Mouse (Mus musculus): ENCODE measurements around the gene Usf3.

The Usf3 gene

DNA sequence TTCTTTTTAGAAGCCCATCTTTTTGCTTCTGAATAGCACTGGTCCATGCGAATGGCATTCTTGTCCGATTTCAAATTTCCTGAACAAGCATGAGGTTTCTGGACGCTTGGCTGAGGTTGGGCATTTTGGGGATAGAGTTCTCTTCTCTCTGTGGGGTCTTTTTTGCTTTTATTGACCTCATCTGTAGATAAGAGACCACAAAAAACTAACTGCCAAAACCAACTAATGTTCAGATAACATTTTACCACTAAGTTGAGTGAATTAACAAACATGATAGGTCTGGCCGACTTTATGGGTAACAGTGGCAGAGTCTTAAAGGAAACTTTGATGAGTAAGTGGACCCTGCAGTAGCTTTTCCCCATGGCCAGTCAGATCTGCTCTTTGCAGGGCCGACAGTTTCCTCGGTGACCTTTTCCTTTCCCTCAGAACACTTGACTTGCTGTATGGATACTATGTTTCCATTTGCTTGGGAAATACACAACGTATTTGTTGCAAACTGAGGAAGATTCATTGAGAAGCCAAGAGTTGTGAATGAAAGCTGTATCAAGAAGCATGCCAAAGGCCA, 1.0 kb downstream of the Usf3 start:
- DNase-seq: peak; percentile 7

DNA sequence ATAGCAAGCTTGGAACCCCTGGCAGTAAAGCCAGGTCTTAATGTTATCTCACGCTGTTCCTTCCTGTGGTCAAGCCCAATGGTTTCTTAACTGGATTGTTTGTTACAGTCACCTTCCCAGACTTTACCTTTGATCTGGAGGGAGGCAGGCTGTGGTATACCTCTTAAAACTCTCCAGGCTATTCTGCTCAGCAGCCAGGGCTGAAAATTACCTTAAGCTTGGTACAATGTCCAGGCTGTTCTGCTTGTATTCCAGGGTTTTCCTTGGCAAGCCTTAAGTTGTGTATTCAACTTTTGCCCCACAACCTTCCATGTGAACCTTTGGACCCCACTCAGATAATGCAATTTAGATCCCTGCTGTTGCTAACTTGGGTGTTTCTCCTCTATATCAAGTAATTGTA, 2.0 kb downstream of the Usf3 start:
- no peak for DNase-seq

DNA sequence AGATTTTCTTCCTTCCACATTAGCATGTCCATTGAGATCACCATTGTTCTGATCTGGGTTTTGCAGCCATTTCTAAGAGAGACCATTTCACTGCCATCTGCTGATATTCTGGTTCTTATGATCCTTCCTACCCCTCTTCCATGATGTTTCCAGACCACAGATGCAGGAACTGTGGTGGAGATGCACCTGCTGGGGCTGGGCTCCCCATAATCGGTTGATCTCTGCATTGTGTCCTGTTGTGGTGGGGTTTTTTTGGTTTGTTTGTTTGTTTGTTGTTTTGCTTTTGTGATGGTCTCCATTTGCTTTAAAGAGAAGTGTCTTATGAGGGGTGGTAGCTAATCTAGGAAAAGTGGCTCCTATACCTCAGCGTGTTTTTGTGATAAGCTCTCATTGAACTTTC, 3.5 kb downstream of the Usf3 start:
- DNase-seq: no peak

DNA sequence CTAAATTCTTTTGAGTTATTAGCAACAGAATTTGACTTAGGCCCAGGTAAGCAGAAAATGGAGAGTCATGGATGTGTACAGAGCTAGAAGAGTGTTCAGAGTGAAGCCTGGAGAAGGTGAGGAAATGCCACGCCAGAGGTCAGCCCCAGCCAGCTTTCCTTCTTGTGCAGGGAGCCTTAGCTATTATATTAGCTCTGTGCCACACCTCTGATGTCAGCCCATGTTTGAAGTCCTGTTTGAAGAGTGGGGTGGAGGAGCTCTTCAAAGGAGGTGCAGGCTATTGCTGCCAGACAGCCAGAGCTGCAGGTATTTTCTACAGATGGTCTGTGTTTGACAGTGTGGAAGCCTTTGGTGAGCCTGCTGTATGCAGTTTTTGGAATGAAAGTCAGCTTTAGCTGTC, 5.5 kb downstream of the Usf3 start:
- no peak for DNase-seq

DNA sequence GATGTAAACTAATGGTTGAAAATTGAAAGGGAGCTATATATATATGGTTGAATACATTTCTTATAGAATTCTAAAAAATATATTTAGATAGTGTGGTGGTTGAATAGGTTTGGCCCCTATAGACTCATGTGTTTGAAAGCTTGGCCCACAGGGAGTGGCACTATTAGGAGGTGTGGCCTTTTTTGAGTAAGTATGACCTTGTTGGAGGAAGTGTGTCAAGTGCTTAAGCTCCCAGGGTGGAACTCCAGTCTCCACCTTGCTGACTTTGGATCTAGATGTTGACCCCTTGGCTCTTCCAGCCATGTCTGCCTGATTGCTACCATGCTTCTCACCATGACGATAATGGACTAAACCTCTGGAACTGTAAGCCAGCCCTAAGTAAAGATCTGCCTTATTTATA, 9.6 kb downstream of the Usf3 start:
- DNase-seq: no peak

DNA sequence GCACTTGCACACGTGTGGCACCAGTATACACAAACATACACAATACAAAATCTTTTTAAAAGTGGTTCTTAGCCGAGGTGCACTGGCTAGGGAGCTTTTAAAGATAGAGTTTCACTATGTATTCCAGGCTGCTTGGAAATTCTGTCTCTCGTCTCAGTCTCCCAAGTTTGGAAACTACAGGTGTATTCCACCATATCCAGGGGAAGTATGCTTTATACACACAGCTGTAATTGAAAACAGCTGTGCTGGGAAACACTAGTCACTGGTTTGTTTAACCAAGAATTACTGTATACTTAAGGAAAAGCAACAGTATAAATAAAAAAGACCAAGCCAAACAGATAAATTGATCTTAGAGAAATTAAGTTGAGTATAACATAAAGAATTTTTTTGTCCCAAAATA, 11.7 kb downstream of the Usf3 start:
- DNase-seq: peak; percentile 19

DNA sequence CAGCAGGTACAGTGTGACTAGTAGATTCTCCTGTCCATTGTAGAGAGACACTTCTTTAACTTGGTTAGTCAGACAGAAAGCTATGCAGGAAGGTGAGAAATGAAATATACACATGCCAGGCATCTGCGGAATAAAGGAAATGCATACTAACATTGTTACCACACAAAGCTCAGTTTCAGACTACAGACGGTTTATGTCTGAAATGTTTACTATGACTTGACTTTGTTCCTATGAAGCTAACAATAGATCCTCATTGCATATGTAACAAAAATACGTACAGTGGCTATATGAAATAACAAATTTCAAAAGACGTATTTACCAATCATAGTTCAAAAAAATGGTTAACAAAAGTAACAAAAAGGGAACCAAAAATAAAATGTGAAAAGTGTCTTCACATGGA, 14.1 kb downstream of the Usf3 start:
- DNase-seq: no peak

DNA sequence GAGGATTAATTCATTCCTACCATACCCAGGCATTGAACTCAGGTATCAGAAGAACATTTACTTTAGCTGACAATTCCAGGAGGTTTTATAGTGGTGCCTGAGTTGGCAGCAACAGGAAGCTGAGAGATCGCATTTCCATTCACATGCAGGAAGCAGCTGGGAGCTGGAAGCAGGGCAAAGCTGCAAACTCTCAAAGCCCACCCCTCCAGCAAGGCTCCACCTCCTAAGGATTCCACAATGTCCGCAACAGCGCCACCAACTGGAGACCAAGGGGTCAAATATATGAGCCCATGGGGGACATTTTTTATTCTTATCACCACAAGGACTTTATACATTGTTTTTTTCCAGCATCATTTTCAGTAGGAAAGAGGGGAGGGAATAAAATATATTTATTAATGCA, 15.7 kb downstream of the Usf3 start:
- no peak for DNase-seq

DNA sequence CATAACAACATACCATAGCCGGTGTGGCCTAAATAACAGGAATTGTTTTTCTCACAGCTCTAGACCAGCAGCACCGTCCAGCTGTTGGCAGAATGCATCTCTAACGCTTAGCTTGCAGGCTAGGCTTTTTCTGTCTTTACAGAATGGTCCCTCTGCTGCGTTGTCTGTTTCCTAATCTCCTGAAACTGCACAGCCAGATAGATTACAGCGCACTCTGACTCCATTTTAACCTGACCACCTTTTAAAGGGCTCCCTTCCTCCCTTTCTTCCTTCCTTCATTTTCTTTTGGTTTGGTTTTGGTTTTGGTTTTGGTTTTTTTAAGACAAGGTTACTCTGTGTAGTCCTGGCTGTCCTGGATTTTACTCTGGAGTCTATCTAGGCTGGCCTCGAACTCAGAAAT, 17.0 kb downstream of the Usf3 start:
- no peak for DNase-seq

DNA sequence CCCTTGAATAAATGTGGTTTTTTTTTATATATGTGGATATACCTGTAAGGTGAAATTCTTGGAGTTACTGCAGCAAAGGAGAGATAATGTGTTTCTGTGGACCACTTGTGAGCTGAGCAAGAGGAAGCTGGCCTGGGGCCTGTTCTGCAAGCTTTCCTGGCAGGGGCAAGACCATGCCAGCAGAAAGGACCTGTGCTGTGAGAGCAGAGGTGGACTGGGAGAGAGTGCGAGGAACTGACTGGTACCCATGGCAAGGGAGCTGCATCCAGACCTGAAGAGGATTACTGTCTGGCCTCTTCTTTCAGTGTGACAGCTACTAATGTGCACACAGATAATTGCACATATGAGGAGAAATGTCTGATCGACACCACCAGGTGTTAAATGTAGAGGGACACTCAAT, 17.9 kb downstream of the Usf3 start:
- no peak for DNase-seq

DNA sequence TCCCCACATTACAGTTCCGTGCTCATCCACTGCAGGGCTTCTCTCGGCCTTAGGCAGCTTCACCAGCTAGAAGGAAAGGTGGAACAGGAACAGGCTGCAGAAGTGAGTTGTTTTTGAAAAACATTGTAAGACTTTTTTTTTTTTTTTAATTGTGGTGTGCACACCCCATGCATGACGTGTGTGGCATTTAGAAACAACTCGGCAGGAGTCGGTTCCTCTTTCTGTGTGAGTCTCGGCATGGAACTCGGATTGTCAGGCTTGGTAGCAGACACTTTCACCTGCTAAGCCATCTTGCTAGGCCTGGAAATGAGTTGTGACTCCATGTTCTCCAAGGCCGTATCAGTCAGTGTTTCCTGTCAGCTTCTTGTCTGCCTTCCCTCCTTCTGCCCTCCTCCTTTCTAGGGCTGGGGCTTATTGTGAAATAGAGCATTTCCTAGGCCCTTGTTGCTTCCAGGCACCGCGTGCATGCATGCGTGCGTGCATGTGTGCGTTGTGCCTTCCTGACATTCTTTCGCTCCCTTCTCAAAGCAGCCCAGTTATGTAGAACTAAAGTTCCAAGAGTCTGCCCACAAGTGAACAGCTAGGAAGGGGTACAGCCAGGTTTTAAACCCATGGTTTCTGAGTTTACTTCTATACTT, 26.1 kb downstream of the Usf3 start:
- DNase-seq: no peak

DNA sequence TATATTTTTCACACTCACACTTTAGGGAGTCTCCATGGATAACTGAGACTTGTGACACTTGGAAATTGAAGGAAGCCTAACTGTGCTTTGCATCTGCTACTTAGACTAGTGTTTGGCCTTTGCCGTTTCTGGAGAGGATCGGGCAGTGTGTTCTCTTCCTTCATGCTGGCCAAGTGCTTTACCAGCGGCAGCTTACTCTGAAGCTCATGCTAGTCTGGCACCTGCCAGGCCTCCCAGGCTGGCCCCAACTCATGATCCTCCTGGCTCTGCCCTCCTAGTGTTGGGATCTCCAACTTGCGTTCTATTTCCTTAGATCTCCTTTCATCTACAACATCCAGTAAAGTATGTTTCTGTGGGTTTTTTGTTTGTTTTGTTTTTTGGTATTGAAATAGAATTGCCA, 27.1 kb downstream of the Usf3 start:
- DNase-seq: no peak

DNA sequence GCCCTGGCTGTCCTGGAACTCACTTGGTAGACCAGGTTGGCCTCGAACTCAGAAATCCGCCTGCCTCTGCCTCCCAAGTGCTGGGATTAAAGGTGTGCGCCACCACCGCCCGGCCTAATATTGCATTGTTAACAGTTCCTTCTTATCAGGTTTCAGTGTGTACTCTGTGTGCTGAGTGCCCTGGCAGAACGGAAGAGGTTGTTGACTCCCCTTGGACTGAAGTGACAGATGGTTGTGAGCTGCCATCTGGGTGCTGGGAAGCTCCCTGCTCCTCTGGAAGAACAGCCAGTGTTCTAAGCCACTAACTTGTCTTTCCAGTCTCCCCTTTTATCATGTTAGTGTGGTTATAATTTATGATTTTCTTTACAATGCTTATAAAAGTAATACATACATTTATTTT, 31.3 kb downstream of the Usf3 start:
- no peak for DNase-seq

DNA sequence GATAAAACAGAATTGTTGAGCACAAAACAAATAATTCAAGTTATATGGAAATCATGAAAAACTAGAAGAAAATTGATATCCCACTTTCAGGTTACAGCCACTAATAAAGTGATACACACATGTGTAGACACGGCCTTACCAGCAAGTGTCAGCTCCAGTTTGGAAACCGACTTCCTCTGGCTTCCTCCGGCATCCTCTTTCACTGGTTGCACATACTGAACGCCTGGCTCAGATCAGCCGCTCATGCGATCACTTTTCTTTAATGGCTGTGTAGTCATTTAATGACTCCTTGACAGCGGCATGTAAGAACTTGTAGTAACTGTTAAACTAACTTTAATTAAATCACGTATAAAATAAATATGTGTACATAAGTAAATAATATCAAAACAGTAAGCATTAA, 32.9 kb downstream of the Usf3 start:
- DNase-seq: no peak

DNA sequence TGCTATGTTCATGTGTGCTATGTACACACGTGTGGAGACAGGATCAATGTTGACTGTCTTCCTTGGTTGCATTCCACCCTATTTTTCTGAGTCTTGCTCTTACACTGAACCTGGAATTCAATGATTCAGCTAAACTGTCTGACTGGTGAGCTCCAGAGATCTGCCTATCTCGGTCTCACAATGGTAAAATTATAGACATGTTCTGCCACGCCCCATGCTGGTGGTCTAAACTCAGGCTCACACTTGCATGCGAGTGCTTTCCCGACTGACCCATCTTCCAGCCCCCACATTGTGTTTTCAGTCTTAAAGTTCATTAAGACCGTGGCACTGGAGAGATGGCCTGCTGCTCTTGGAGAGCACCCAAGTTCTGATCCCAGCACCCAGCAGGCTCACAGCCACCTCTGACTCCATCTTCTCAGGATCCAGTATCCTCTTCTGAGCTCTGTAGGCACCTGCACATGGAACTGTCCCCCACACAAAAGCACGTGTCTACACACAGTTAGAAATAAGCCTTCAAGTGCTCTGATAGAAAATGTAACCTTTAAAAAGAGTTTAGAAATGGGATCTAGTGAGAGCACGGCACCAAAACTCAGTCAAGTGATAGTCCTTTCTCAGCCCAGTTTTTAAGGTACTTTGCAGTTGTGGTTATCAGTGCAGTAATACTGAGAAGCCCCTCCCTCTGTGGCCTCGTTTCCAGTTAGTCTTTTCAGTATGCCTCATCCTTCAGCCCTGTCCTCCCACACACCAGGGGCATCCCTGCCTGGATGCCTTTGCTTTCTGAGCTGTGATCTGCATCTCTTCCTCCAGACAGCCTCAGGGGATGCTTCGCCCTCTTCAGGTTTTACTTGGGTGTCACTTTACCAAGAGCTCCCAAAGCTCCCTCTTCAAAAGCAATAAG, 37.4 kb downstream of the Usf3 start:
- DNase-seq: no peak

DNA sequence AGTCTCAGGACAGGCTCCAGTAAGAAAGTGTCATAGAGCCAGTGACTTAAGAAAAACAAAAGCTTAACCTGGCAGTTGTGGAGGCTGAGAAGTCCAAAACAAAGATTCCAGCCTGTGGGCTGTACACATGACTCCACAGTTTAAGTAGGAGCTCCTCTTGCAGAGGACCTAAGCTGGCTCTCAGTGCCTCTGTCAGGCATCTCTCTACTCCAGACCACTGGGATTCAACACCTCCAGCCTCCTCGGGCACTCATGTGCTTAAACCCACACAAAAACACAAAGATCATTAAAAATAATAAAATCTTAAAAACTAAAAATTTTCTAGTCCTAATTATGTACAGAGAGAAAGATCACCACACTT, 38.0 kb downstream of the Usf3 start:
- no peak for DNase-seq

DNA sequence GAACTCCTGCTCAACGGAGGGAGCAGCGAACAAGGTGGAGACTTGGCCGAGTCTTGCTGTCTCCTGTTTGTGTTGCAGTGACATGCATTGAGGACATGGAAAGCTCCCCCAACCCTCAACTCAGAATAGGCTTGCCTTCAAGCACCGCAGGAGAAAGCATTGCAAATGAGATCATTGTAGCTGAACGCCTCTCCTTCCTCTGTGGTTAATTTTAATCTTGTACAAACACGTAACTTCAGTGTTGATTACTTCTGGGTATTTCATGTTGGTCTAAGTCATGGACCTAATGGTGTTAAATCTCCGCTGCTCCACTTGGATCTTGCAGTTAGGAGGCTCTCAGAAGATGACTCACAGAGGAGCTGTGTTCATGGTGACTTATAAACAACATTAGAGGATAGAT, 39.7 kb downstream of the Usf3 start:
- no peak for DNase-seq

DNA sequence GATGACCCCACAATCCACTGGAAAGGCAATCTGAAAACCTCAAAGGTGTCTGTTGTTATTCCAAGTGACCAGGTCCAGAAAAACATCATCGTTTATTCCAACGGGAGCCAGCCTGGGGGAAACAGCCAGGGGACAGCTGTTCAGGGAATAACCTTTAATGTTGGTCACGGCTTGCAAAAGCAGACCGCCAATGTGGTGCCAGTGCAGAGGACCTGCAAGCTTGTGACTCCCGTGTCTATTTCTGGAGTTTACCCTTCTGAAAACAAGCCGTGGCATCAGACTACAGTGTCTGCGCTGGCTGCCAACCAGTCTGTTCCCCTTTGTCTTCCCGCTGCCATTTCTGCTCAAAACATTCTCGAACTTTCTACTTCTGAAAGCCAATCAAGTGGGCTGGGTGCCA, 42.5 kb downstream of the Usf3 start:
- no peak for DNase-seq

DNA sequence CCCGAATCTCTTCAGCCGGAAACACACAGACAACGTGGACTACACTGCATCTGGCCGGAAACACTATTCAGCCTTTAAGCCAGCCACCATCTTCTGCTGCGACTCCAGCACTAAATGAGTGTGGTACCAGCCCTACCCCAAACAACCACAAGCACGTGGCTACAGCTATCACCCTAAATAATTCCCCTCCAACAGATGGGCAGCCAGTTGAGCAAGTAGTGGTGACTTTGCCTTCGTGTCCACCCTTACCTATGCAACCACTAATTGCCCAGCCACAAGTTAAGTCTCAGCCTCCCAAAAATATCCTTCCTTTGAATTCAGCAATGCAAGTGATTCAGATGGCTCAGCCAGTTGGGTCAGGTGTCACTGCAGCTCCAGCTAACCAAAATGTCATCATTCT, 43.4 kb downstream of the Usf3 start:
- no peak for DNase-seq

DNA sequence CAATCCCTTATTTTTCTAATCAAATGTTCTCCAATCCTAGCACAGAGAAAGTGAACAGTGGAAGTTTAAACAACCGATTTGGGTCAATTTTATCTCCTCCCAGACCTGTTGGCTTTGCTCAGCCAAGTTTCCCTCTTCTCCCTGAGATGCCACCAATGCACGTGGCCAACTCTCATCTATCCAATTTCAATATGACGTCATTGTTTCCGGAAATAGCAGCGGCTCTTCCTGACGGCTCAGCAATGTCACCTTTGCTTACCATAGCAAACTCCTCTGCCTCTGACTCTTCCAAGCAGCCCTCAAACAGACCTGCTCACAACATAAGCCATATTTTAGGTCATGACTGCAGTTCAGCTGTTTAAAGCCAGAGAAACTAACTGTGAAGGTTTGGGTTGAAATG, 48.4 kb downstream of the Usf3 start:
- no peak for DNase-seq

DNA sequence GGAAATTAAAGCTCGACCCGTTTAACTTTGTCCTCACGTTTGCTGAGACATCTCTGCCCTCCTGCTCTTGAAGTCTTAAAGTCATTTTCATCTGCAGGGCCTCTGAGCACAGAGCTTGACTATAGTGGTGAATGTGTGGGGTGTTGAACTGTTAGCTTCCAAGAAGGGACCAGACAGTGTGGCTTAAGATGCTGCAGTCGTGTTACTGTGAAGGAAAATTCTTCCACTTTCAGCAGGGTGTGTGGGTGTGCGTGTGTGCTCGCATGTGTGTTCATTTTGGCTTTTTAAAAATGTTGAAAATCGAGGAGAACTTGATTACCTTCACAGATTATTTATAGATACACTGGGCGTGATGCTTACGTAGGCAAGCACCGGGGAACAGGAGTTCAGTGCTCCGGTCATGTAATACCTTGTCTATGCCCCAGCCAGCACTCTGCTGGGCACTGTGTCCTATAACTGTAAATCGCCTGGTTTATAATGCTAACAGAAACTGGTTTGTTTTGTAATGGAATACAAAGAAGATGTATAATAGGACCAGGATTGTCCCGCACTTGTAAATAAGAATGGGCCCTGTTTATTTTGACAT, 53.8 kb downstream of the Usf3 start:
- no peak for DNase-seq

DNA sequence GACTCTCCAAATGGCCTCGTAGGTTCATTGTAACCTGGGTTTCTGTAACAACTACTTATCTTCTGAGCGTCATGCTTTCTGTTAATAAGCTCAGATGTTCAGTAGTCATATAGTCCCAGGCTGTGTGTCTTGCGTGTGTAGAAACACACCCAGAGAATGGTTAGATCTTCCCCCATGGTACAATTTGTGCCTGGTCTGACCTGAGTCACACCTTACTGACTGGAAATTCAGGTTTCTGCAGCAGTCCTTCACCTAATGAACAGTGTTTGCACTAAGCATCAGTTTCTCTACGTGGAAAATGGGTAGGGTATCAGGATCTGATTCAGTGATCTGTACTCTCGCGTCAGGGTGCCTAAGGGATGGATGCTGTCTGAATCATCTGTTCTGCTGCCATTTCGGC, 60.0 kb downstream of the Usf3 start:
- no peak for DNase-seq

DNA sequence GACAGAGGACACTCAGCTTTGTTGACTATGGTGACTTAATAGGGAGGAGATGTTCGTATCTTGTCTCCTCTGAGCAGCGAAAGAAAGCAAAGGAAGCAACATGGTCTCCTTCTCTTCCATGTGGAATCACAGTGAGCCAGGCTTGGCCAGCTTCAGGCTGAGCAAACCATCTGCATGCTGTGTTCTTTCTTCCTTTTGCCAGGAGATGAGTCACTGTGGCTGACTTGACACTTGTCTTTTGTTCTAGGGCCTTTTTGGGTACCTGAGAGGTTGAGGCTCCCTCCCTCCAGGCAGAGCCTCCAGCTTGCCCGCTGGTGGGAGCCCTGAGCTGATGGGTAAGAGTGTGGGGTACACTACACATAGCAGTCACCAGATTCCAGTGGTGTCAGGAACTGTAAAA, 64.8 kb downstream of the Usf3 start:
- no peak for DNase-seq

DNA sequence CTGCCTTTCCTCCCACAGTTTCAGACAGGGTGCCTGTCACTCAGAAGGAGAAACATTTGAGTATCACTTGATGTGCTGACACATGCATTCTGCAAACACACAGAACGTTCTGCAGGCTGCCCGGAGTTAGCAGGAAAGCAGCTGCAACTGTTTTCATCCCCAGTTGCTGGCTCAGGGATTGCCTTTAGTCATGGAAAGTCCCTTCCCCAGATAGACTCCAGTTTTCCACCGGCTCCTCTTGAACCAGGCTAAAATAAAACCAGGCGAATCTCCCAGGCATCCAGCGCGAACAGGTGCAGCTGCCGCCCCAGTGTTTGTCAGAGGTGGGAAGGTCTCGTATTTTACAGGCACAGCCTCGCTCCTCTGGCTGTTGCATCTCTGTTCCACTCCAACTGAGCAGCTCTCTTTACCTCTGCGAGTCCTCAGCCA, 65.8 kb downstream of the Usf3 start:
- DNase-seq: no peak
